Mouse (Mus musculus) B cell, adult 67 days (primary cell): ENCODE measurements around the gene Olfr963. TPM values are rescaled to one million over a fixed set of nuclear protein-coding genes. Genes with fewer than 3 reads are reported as not detected.

Experiments
- total RNA-seq, 2 experiments: library from RNA; stranded (reverse); gene quantifications; 4 replicates each; pipeline ENCODE4 v1.2.4; 2023

Gene Olfr963
- total RNA-seq: not detected

GRCm38 (mm10) chr9:39666905-39667304 is at the start of gene Olfr963:
Gene Olfr963, plus strand, starts transcription at chr9:39667205.

DNA sequence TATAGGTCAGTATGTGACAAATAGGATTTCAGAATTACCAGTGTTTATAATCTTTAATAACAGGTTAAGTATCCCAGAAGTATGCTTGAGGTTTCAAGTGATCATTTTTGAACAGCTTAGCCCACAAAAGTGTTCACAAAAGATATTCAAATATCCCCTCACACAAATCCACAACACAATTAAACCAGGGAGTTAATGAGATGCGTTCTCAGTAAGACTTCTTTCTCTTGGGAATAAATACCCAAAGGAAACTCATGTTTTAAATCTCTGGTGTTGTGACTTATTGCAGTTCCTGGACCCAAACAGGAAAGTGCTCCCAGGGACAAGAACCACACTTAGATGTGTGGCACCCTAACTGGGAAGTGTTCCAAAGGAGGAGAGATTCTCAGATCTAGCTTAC is 45.9 kb upstream of the Olfr963 start, which contains the start of gene Olfr960:
Olfr960 (plus strand) TSS at position 301 of the 400 bp plus-strand sequence.

GRCm38 (mm10) chr9:39644785-39645184 is 22.2 kb upstream of the Olfr963 start, which contains the start of gene Olfr961:
Gene Olfr961, plus strand, starts transcription at chr9:39645085.

GRCm38 (mm10) chr9:39707017-39707416 is 40.0 kb downstream of the Olfr963 start, which contains the start of gene Olfr149:
Gene Olfr149, minus strand, starts transcription at chr9:39707117.

GRCm38 (mm10) chr9:39711053-39711452 is 44.0 kb downstream of the Olfr963 start, which contains the start of gene Olfr965:
Gene Olfr965, plus strand, starts transcription at chr9:39711353.

Other genes with a start within 250 kb of the Olfr963 start
- not detected for gene Olfr952, start 240.1 kb upstream of the Olfr963 start, total RNA-seq
- not detected for gene Olfr954, start 210.5 kb upstream of the Olfr963 start, total RNA-seq
- not detected for gene Olfr955, start 195.3 kb upstream of the Olfr963 start, total RNA-seq
- not detected for gene Olfr44, start 173.2 kb upstream of the Olfr963 start, total RNA-seq
- gene Olfr957, start 151.4 kb upstream of the Olfr963 start, total RNA-seq: not detected
- not detected for gene Olfr958, start 113.2 kb upstream of the Olfr963 start, total RNA-seq
- gene Olfr959, start 91.6 kb upstream of the Olfr963 start, total RNA-seq: not detected
- not detected for gene AW551984, start 62.8 kb upstream of the Olfr963 start, total RNA-seq
- not detected for gene Olfr148, start 56.5 kb upstream of the Olfr963 start, total RNA-seq
- not detected for gene Olfr960, start 45.8 kb upstream of the Olfr963 start, total RNA-seq
- gene Olfr961, start 22.1 kb upstream of the Olfr963 start, total RNA-seq: not detected
- gene Olfr149, start 39.9 kb downstream of the Olfr963 start, total RNA-seq: not detected
- not detected for gene Olfr965, start 44.1 kb downstream of the Olfr963 start, total RNA-seq
- not detected for gene Olfr150, start 63.8 kb downstream of the Olfr963 start, total RNA-seq
- not detected for gene Olfr967, start 79.0 kb downstream of the Olfr963 start, total RNA-seq
- not detected for gene Olfr968, start 116.0 kb downstream of the Olfr963 start, total RNA-seq
- gene Olfr969, start 123.7 kb downstream of the Olfr963 start, total RNA-seq: not detected
- not detected for gene Olfr970, start 141.7 kb downstream of the Olfr963 start, total RNA-seq
- gene Olfr971, start 169.7 kb downstream of the Olfr963 start, total RNA-seq: not detected
- gene Olfr972, start 199.2 kb downstream of the Olfr963 start, total RNA-seq: not detected
- not detected for gene Olfr229, start 240.1 kb downstream of the Olfr963 start, total RNA-seq